Mouse (Mus musculus) activated CD4-positive, CD25-positive, alpha-beta regulatory T cell, adult 9 weeks (primary cell): ENCODE data around the gene Cemip. TPM values are rescaled to one million over a fixed set of nuclear protein-coding genes. Genes with fewer than 3 reads are reported as not detected.

Experiments used
- polyA plus RNA-seq: library from polyadenylated mRNA; unstranded; fragments of 100-300 nt; shearing (Covaris generic); gene quantifications from one replicate; pipeline ENCODE4 v1.2.1, GENCODE M21; 2017

Gene Cemip
- not detected for polyA plus RNA-seq

DNA sequence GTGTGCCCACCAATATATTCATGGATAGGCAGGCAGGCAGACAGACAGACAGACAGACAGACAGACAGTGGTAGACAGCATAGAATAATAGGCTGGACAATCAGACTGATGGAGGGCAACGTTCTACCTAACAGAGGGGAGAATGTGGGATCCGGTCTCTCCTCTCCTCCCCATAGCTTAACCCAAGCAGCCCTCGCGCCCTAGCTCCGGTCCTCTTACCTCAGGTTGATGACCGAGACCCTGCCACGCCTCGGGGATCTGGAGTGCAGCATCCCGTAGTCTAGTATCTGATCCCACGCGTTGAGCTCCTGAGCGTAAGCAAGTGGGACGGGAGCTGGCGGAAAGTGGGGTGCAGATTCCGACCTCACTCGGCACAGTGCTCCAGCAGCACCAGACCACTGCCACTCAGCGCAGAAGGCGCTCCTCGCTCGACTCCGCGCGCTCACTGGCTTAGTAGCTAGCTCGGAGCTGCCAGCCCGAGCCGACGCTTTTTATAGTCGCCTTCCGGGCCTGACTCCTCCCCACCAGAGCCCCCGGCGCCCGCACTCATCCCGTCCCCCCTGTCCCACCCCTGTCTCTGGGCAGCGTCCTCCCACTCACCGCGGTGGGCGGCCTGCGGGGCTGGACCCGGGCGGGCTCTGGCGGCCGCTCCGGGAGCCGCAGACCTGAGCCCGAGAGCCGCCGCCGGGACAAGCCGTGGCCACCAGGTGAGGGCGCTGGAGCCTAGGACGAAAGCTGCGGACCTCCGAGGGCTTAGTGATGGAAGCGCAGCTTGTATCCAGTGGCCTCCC is at the start of gene Cemip:
Gene Cemip (minus strand): TSS at position 464 of the 791 bp plus-strand sequence.

DNA sequence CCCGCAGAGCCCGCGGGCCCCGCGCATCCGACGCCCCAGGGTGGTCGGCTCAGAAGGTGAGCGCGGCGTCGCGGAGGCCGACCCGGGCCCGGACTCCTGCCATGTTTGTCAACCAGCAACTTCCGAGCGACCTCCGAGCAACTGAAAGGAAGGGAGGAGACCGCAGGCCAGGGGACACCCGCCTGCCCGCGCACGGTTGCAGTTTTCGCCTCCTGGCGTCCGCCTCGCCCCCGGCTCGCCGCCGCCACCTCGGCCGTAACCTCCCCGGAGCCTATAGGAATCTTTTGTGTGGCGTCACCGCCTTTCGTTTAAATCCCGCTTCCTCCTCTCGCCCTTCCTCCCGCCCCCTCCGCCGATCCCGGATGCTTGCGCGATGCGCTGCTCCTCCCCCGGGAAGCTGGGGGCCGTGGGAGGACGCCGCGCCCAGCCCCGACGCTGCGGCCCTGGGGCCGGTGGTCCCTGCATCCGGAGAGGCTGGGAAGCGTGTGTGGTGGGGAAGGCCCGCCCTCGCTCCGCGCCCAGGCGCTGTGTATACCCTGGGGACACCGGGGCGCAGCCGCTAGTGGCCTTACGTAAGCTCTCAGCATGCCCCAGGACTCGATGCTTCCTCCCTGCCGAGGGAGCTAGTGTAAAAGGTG is 202.2 kb downstream of the Cemip start, which contains the start of the genes Tlnrd1 and Mesd:
Gene Tlnrd1 (minus strand): TSS at position 285 of the 638 bp plus-strand sequence.
Gene Mesd (plus strand): TSS at position 446 of the 638 bp plus-strand sequence.

Other genes with a start within 250 kb of the Cemip start
- 0.37 TPM for gene Tlnrd1, start 202.2 kb downstream of the Cemip start, polyA plus RNA-seq
- gene Mesd, start 202.0 kb downstream of the Cemip start, polyA plus RNA-seq = 50.7 TPM
- gene Abhd17c, start 65.4 kb upstream of the Cemip start, polyA plus RNA-seq = 2.4 TPM